Mouse (Mus musculus) liver, embryonic 11.5 days (tissue): Measurements from ENCODE around the gene Msrb3. TPM values are rescaled to one million over a fixed set of nuclear protein-coding genes. Genes with fewer than 3 reads are reported as not detected.

Source experiments
- ATAC-seq: fragments of 200-750 bp; cut with Nextera tagmentation; replicated peaks from 2 replicates; pipeline ENCODE4 v1.8.0; 2017; ENCODE audit warnings: moderate number of reproducible peaks, mild to moderate bottlenecking, moderate TSS enrichment, moderate library complexity; ENCODE audit not compliant: low FRiP score
- DNase-seq: peaks from one replicate; pipeline ENCODE4 v3.0.0-alpha.2; 2017; ENCODE audit warnings: low spot score
- H3K27ac ChIP-seq: fragments of 300-500 bp; sonication (generic); 2 replicates; pipeline ENCODE4 v1.5.1; 2014; ENCODE audit warnings: mild to moderate bottlenecking, low read depth, low read length, control low read depth
- H3K27me3 ChIP-seq: fragments of 300-500 bp; sonication (generic); replicated peaks from 2 replicates; pipeline ENCODE4 v1.6.1; 2014; ENCODE audit warnings: low read length, mixed read lengths; ENCODE audit not compliant: control insufficient read depth, insufficient read depth
- H3K36me3 ChIP-seq: fragments of 300-500 bp; sonication (generic); 2 replicates; pipeline ENCODE4 v1.6.1; 2014; ENCODE audit warnings: mild to moderate bottlenecking, low read length, moderate library complexity, mixed read lengths; ENCODE audit not compliant: control insufficient read depth, insufficient read depth
- H3K4me1 ChIP-seq: fragments of 300-500 bp; sonication (generic); replicated peaks from 2 replicates; pipeline ENCODE4 v1.6.1; 2014; ENCODE audit warnings: low read length, mixed read lengths; ENCODE audit not compliant: control insufficient read depth, insufficient read depth
- H3K4me2 ChIP-seq: fragments of 300-500 bp; sonication (generic); 2 replicates; pipeline ENCODE4 v1.6.1; 2014; ENCODE audit warnings: mild to moderate bottlenecking, control low read depth, moderate library complexity
- H3K4me3 ChIP-seq: fragments of 300-500 bp; sonication (generic); 2 replicates; pipeline ENCODE4 v1.5.1; 2014; ENCODE audit warnings: low read depth, low read length, control low read depth
- H3K9ac ChIP-seq: fragments of 300-500 bp; sonication (generic); 2 replicates; pipeline ENCODE4 v1.6.1; 2014; ENCODE audit warnings: low read depth, low read length, control low read depth
- H3K9me3 ChIP-seq: fragments of 300-500 bp; sonication (generic); 2 replicates; pipeline ENCODE4 v1.6.1; 2016; ENCODE audit warnings: low read length, inconsistent platforms, mixed read lengths; ENCODE audit not compliant: control insufficient read depth
- whole genome bisulfite sequencing: fragments of 180-500 bp; shearing (Covaris S2); extraction: QIAGEN DNeasy Blood & Tissue Kit; methylation state at CpG from one replicate; pipeline ENCODE4 v1.1.7; 2014; 5-methylcytosine and 5-hydroxymethylcytosine counted together
- polyA plus RNA-seq: library from polyadenylated mRNA; unstranded; fragments of >200 nt; fragmentation: Nextera tagmentation; extraction: Ambion mirVana; gene quantifications from 2 replicates; pipeline ENCODE4 v1.2.1, GENCODE M21; 2014

The Msrb3 gene
- polyA plus RNA-seq, 1 experiment from 2014 or later = 2.8 TPM

DNA sequence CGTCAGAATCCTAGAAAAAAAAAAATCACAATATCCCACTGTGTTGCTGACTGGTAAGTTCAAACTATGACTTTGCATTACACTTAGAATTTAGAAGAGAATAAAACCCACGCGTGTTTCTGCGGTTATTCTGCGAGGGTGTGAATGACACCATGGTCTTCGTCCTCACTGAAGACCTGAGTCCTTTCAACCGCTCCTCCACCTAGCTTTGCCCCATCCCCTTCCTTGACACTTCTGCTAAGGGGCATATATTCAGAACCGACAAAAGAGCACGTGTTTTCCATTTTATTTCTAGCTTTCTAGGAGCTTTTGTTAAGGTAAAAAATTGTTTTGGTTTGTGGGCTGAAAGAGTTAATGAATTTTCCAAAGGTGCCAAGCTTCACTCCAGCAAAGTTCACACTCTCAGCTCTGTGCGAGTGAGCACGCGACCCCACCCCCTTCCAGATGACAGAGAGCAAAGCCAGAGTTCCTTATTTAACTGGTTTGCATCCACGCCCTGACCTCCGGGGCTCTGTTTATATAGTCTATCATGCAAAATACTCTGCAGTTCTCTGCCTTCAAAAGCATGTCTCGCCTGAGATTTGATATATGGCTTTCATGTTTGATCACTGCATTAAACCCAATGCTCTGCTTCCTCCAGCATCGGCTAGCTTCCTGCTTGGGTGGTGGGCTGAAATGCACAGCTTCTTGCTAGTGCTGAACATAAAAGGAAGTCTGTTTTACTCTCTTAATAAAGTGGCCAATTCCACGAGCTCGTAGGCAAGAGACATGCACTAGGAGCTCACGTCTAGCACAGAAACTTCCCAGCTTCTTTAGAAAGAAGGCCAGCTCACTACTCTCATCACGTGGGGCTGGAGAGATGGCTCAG lies 77.2 kb downstream of the Msrb3 start:
- Histone ChIP-seq H3K9me3 (no peaks in the 10 kb centered on the region), H3K27ac (no peak overlapping the region), H3K27me3 (no peaks in the 10 kb centered on the region), H3K9ac (no peak overlapping the region), H3K4me1 (no peaks in the 10 kb centered on the region), H3K4me3 (no peak overlapping the region), H3K36me3 (no peaks in the 10 kb centered on the region), H3K4me2 (no peak overlapping the region)
- DNase-seq (no peak), ATAC-seq (no peak)
- 32% methylated on average over 20 of the region's 20 CpGs for WGBS

GRCm38 (mm10) chr10:120820781-120821300 lies 78.1 kb downstream of the Msrb3 start:
- Histone ChIP-seq H3K9me3 (no peaks in the 10 kb centered on the region), H3K4me3 (no peak overlapping the region), H3K4me2 (no peak overlapping the region), H3K27ac (no peak overlapping the region; the same call in 1 of the 2 replicates), H3K9ac (no peak overlapping the region), H3K36me3 (no peaks in the 10 kb centered on the region), H3K27me3 (no peaks in the 10 kb centered on the region), H3K4me1 (no peaks in the 10 kb centered on the region)
- ATAC-seq (no peak), DNase-seq (no peak)
- whole genome bisulfite sequencing = 73% methylated on average over 12 of the region's 12 CpGs

DNA sequence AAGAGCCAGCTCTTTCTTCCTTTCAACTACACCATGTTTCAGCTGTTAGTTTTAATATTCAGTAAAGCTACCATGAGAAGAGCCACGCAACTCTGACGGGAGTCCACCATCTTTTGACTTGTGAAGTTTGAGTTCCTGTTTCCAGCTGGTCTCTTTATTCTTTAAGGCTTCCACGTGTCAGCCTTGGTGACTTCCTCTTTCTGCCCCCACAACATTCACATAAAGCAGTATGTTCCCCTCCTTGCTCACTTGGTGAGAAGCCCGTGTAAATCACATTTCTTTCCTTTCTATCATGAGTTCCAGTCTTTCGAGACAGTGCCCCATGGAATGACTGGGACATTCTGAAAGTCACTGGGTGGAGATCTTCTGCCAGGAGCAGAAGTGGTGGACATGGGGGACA lies 83.6 kb downstream of the Msrb3 start:
- 54% methylated on average over 5 of the region's 5 CpGs for WGBS
- H3K4me1 ChIP-seq = peaks cover 16% of the 10 kb centered on the region

GRCm38 (mm10) chr10:120811796-120812443 lies 87.0 kb downstream of the Msrb3 start:
- no peak for ATAC-seq
- no peak overlapping the region for H3K4me3 ChIP-seq

More for the DNA sequence above, 83.6 kb downstream of the Msrb3 start:
- ATAC-seq (no peak), DNase-seq (peak; percentile 28)
- Histone ChIP-seq H3K4me2 (no peak overlapping the region), H3K27me3 (no peaks in the 10 kb centered on the region), H3K9ac (no peak overlapping the region), H3K36me3 (no peaks in the 10 kb centered on the region), H3K9me3 (no peaks in the 10 kb centered on the region), H3K27ac (no peak overlapping the region), H3K4me3 (no peak overlapping the region)

GRCm38 (mm10) chr10:120810832-120811571 lies 87.9 kb downstream of the Msrb3 start:
- no peaks in the 10 kb centered on the region for H3K36me3 ChIP-seq
- no peak overlapping the region for H3K9ac ChIP-seq
- WGBS = 56% methylated on average over 4 of the region's 4 CpGs
- no peak overlapping the region for H3K4me2 ChIP-seq
- H3K4me1 ChIP-seq = peaks cover 16% of the 10 kb centered on the region
- H3K4me3 ChIP-seq = no peak overlapping the region
- no peak for ATAC-seq
- H3K27ac ChIP-seq = peak overlapping the region; percentile 75; the same call in 1 of the 2 replicates
- DNase-seq = no peak
- no peaks in the 10 kb centered on the region for H3K9me3 ChIP-seq
- H3K27me3 ChIP-seq = no peaks in the 10 kb centered on the region

More at GRCm38 (mm10) chr10:120811796-120812443, 87.0 kb downstream of the Msrb3 start:
- 32% methylated on average over 24 of the region's 24 CpGs for WGBS
- DNase-seq = no peak
- Histone ChIP-seq H3K27me3 (no peaks in the 10 kb centered on the region), H3K4me1 (peaks cover 16% of the 10 kb centered on the region), H3K36me3 (no peaks in the 10 kb centered on the region), H3K9me3 (no peaks in the 10 kb centered on the region), H3K4me2 (peak overlapping the region; percentile 51), H3K27ac (peak overlapping the region; percentile 75; the same call in 1 of the 2 replicates), H3K9ac (peak overlapping the region; percentile 32; the same call in 1 of the 2 replicates)

- Histone ChIP-seq H3K36me3 (no peaks in the 10 kb centered on the region), H3K4me1 (peaks cover 16% of the 10 kb centered on the region), H3K9me3 (no peaks in the 10 kb centered on the region), H3K4me2 (no peak overlapping the region), H3K4me3 (no peak overlapping the region), H3K9ac (no peak overlapping the region), H3K27me3 (no peaks in the 10 kb centered on the region), H3K27ac (peak overlapping the region; percentile 22; the same call in 1 of the 2 replicates)
- no peak for ATAC-seq
- no peak for DNase-seq
- 51% methylated on average over 14 of the region's 14 CpGs for WGBS
Measured at GRCm38 (mm10) chr10:120810053-120810696, 88.7 kb downstream of the Msrb3 start.

DNA sequence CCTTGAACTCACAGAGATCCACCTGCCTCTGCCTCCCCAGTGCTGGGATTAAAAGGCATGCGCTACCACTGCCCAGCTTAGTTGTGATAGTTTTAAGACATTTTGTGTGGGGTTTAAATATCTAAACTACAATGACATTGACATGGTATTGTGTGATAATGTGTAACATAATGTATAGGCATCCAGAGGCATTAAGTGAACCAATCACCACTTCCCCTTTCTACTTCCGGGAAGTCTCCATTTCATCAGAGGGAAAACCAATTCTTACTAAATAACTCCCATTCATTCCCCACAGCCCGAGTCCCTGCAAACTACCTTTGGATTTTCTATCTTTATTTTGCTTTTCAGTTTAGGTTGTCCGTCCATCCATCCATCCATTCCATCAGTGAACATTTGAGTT lies 90.7 kb downstream of the Msrb3 start:
- ATAC-seq (no peak), DNase-seq (no peak)
- H3K4me3 ChIP-seq = no peak overlapping the region
- no peak overlapping the region for H3K4me2 ChIP-seq
- H3K36me3 ChIP-seq = no peaks in the 10 kb centered on the region
- H3K27me3 ChIP-seq = no peaks in the 10 kb centered on the region
- WGBS = 79% methylated on average over 4 of the region's 4 CpGs
- no peak overlapping the region for H3K27ac ChIP-seq
- no peak overlapping the region for H3K9ac ChIP-seq
- no peaks in the 10 kb centered on the region for H3K9me3 ChIP-seq
- peaks cover 16% of the 10 kb centered on the region for H3K4me1 ChIP-seq

GRCm38 (mm10) chr10:120801127-120801526 lies 97.8 kb downstream of the Msrb3 start:
- WGBS = 48% methylated on average over 6 of the region's 6 CpGs
- peaks cover 4% of the 10 kb centered on the region; the same call in 1 of the 2 replicates for H3K4me1 ChIP-seq
- no peaks in the 10 kb centered on the region for H3K9me3 ChIP-seq
- H3K9ac ChIP-seq = no peak overlapping the region
- no peaks in the 10 kb centered on the region for H3K36me3 ChIP-seq
- no peak for DNase-seq
- H3K27ac ChIP-seq = peak overlapping the region; percentile 43; the same call in 1 of the 2 replicates
- no peaks in the 10 kb centered on the region for H3K27me3 ChIP-seq
- no peak overlapping the region for H3K4me3 ChIP-seq
- no peak overlapping the region for H3K4me2 ChIP-seq
- ATAC-seq = no peak
